ENCODE assay signal across 24 mouse cellular contexts in genomic region chr10:73301951-73302350, GRCm38 (mm10).
DNase-seq lines count a peak whose midpoint lies in the region; ATAC-seq and TF ChIP-seq lines count a peak whose summit lies in the region.
"Had no signal": no experiment of that assay in that cellular context is flagged by ENCODE, and none has a peak within 500 bp of the region (broad histone marks: within the 10 kb centered on the region; RNA-seq: fewer than 3 reads in every experiment).

No protein-coding gene starts in this region.

- no peak overlapping the region for H3K27ac ChIP-seq in embryonic facial prominence, embryonic 14.5 days (replicated peaks; ENCODE audit: low read depth, low read length)
- H3K27ac ChIP-seq in embryonic facial prominence, embryonic 10.5 days (replicated peaks) = no peak overlapping the region
- H3K27ac ChIP-seq in kidney, adult 2 months (ENCODE audit: insufficient read depth, low read depth, low read length) = no peak overlapping the region
- no peak overlapping the region for H3K27ac ChIP-seq in kidney, embryonic 14.5 days (ENCODE audit: low read depth, low read length)
- H3K27ac ChIP-seq: embryonic facial prominence, embryonic 15.5 days; gastrocnemius, adult 2 months; heart, embryonic 15.5 days; hindbrain, embryonic 10.5 days; hindbrain, embryonic 13.5 days; intestine, embryonic 15.5 days had no signal

- no peaks in the 10 kb centered on the region for H3K9me3 ChIP-seq in embryonic facial prominence, embryonic 14.5 days (ENCODE audit: control insufficient read depth, low read length)
- no peaks in the 10 kb centered on the region for H3K9me3 ChIP-seq in embryonic facial prominence, embryonic 10.5 days
- H3K9me3 ChIP-seq in kidney, embryonic 14.5 days (ENCODE audit: control insufficient read depth, low read length) = no peaks in the 10 kb centered on the region
- H3K9me3 ChIP-seq: embryonic facial prominence, embryonic 15.5 days; heart, embryonic 15.5 days; hindbrain, embryonic 10.5 days; hindbrain, embryonic 13.5 days; intestine, embryonic 15.5 days had no signal

- H3K27me3 ChIP-seq in embryonic facial prominence, embryonic 14.5 days (replicated peaks; ENCODE audit: control insufficient read depth, insufficient read depth, low read length) = no peaks in the 10 kb centered on the region
- no peaks in the 10 kb centered on the region for H3K27me3 ChIP-seq in embryonic facial prominence, embryonic 10.5 days (replicated peaks; ENCODE audit: low read depth, poor library complexity, severe bottlenecking)
- no peaks in the 10 kb centered on the region for H3K27me3 ChIP-seq in kidney, adult 2 months (replicated peaks; ENCODE audit: control insufficient read depth, insufficient read depth, low read length)
- H3K27me3 ChIP-seq in kidney, embryonic 14.5 days (ENCODE audit: control insufficient read depth, insufficient read depth, low read length) = no peaks in the 10 kb centered on the region
- H3K27me3 ChIP-seq: embryonic facial prominence, embryonic 15.5 days; heart, embryonic 15.5 days; hindbrain, embryonic 13.5 days; intestine, embryonic 15.5 days had no signal

- no peak overlapping the region for H3K9ac ChIP-seq in embryonic facial prominence, embryonic 14.5 days (ENCODE audit: low read depth, low read length)
- H3K9ac ChIP-seq in kidney, embryonic 14.5 days (ENCODE audit: low read depth, low read length) = no peak overlapping the region
- H3K9ac ChIP-seq: embryonic facial prominence, embryonic 15.5 days; forebrain, postnatal 0 days; heart, embryonic 15.5 days; hindbrain, embryonic 13.5 days; intestine, embryonic 15.5 days had no signal

- TF ChIP-seq POLR2A in kidney, adult 2 months (IDR thresholded peaks at IDR 0.05; ENCODE audit: low read depth, low read length) = no peak

- no peak for ATAC-seq in embryonic facial prominence, embryonic 14.5 days (ENCODE audit: low read depth)
- ATAC-seq in kidney, embryonic 14.5 days (ENCODE audit: low FRiP score, low TSS enrichment) = no peak
- ATAC-seq: CD4-positive, CD25-positive, alpha-beta regulatory T cell, adult 4 months; forebrain, embryonic 14.5 days; forebrain, postnatal 0 days; hindbrain, embryonic 16.5 days; intestine, embryonic 15.5 days had no signal

- WGBS in embryonic facial prominence, embryonic 14.5 days = 64% methylated on average over 8 of the region's 8 CpGs
- WGBS in embryonic facial prominence, embryonic 10.5 days = 88% methylated on average over 8 of the region's 8 CpGs
- WGBS in kidney, adult 2 months = 44% methylated on average over 8 of the region's 8 CpGs
- 58% methylated on average over 8 of the region's 8 CpGs for WGBS in kidney, embryonic 14.5 days

- no peak overlapping the region for H3K4me3 ChIP-seq in embryonic facial prominence, embryonic 14.5 days (ENCODE audit: low read depth, low read length)
- no peak overlapping the region for H3K4me3 ChIP-seq in embryonic facial prominence, embryonic 10.5 days
- no peak overlapping the region for H3K4me3 ChIP-seq in kidney, adult 2 months (ENCODE audit: insufficient read depth, low read depth, low read length)
- H3K4me3 ChIP-seq in kidney, embryonic 14.5 days (ENCODE audit: low read length) = no peak overlapping the region
- H3K4me3 ChIP-seq: embryonic facial prominence, embryonic 15.5 days; gastrocnemius, adult 2 months; heart, embryonic 15.5 days; hindbrain, embryonic 10.5 days; hindbrain, embryonic 13.5 days; intestine, embryonic 15.5 days had no signal

- TF ChIP-seq CTCF in kidney, adult 2 months (conservative IDR thresholded peaks at IDR 0.05; ENCODE audit: insufficient read depth, insufficient read length, low read depth, low read length) = no peak

- H3K36me3 ChIP-seq in embryonic facial prominence, embryonic 14.5 days (ENCODE audit: control insufficient read depth, insufficient read depth, low read length) = no peaks in the 10 kb centered on the region
- H3K36me3 ChIP-seq in embryonic facial prominence, embryonic 10.5 days (replicated peaks) = no peaks in the 10 kb centered on the region
- H3K36me3 ChIP-seq in kidney, adult 2 months (ENCODE audit: control insufficient read depth, insufficient read depth, low read length) = no peaks in the 10 kb centered on the region
- H3K36me3 ChIP-seq in kidney, embryonic 14.5 days (ENCODE audit: control insufficient read depth, insufficient read depth, low read length) = no peaks in the 10 kb centered on the region
- H3K36me3 ChIP-seq: embryonic facial prominence, embryonic 15.5 days; heart, embryonic 15.5 days; hindbrain, embryonic 10.5 days; hindbrain, embryonic 13.5 days; intestine, embryonic 15.5 days had no signal

- DNase-seq in cerebellum, postnatal 10 days = peak; percentile 47 to 56
- no peak for DNase-seq in cerebellum, adult 8-10 months
- DNase-seq in embryonic facial prominence, embryonic 14.5 days (ENCODE audit: low spot score) = peak; percentile 14
- DNase-seq in embryonic facial prominence, embryonic 10.5 days (ENCODE audit: low spot score) = no peak
- DNase-seq in kidney, adult 2 months = peak; percentile 10
- DNase-seq: adrenal gland, postnatal 25 days; cerebellum, adult 2 months; embryo, embryonic 11 days; forebrain, postnatal 0 days; gastrocnemius, adult 2 months; gastrocnemius, postnatal 14 days; heart, adult 11 months; heart, postnatal 36 days; kidney, adult 18-20 months had no signal

- no peaks in the 10 kb centered on the region for H3K4me1 ChIP-seq in embryonic facial prominence, embryonic 14.5 days (ENCODE audit: control insufficient read depth, insufficient read depth, low read length)
- H3K4me1 ChIP-seq in embryonic facial prominence, embryonic 10.5 days = no peaks in the 10 kb centered on the region
- H3K4me1 ChIP-seq in kidney, adult 2 months (ENCODE audit: control insufficient read depth, insufficient read depth, low read length) = no peaks in the 10 kb centered on the region
- H3K4me1 ChIP-seq in kidney, embryonic 14.5 days (ENCODE audit: control insufficient read depth, insufficient read depth, low read length) = no peaks in the 10 kb centered on the region
- H3K4me1 ChIP-seq: embryonic facial prominence, embryonic 15.5 days; heart, embryonic 15.5 days; hindbrain, embryonic 10.5 days; hindbrain, embryonic 13.5 days; intestine, embryonic 15.5 days had no signal

- H3K4me2 ChIP-seq in embryonic facial prominence, embryonic 14.5 days (ENCODE audit: low read depth, low read length) = no peak overlapping the region
- H3K4me2 ChIP-seq in kidney, embryonic 14.5 days (replicated peaks; ENCODE audit: low read depth, low read length) = no peak overlapping the region
- H3K4me2 ChIP-seq: embryonic facial prominence, embryonic 15.5 days; heart, embryonic 11.5 days; heart, embryonic 15.5 days; hindbrain, embryonic 13.5 days; intestine, embryonic 15.5 days had no signal

Comparison
In these comparisons a context has a peak if more than half of its experiments do, and no peak if none do; other contexts are left out.
1. DNase-seq: peak in cerebellum, postnatal 10 days (2 of 2), embryonic facial prominence, embryonic 14.5 days (single experiment) and kidney, adult 2 months (single experiment); none in cerebellum, adult 8-10 months (single experiment) and embryonic facial prominence, embryonic 10.5 days (single experiment).